Mouse (Mus musculus): ENCODE data around the gene Gm6096.

Gene Gm6096

GRCm38 (mm10) chr7:34230116-34230515 is 20.7 kb upstream of the Gm6096 start, which contains the start of gene Gpi1:
Gene Gpi1, minus strand, starts transcription at chr7:34230336.
- Histone ChIP-seq H3K4me3 (replicated peaks; ENCODE audit: low read length) (peak within 1 kb of the TSS; percentile 95), H3K4me1 (replicated peaks; ENCODE audit: low read depth, low read length) (peaks cover 74% of the 10 kb centered on the region), H3K27me3 (ENCODE audit: insufficient read depth, low read length) (no peaks in the 10 kb centered on the region), H3K9me3 (ENCODE audit: low read length) (no peaks in the 10 kb centered on the region), H3K36me3 (ENCODE audit: insufficient read depth, low read length) (peaks cover 54% of the 10 kb centered on the region)
- TF ChIP-seq POU5F1 (IDR thresholded peaks at IDR 0.05; ENCODE audit: borderline replicate concordance, low read length) = no peak
- no peak for TF ChIP-seq CTCF (conservative IDR thresholded peaks at IDR 0.05; ENCODE audit: low read length)
- no peak for TF ChIP-seq NANOG (IDR thresholded peaks at IDR 0.05; ENCODE audit: borderline replicate concordance, low read length)

GRCm38 (mm10) chr7:34232785-34233725 is 17.8 kb upstream of the Gm6096 start:
- TF ChIP-seq POU5F1 (IDR thresholded peaks at IDR 0.05; ENCODE audit: borderline replicate concordance, low read length) (no peak), CTCF (conservative IDR thresholded peaks at IDR 0.05; ENCODE audit: low read length) (no peak), NANOG (IDR thresholded peaks at IDR 0.05; ENCODE audit: borderline replicate concordance, low read length) (no peak)
- Histone ChIP-seq H3K36me3 (ENCODE audit: insufficient read depth, low read length) (peaks cover 46% of the 10 kb centered on the region), H3K27me3 (ENCODE audit: insufficient read depth, low read length) (no peaks in the 10 kb centered on the region), H3K9me3 (ENCODE audit: low read length) (no peaks in the 10 kb centered on the region), H3K4me3 (replicated peaks; ENCODE audit: low read length) (peak overlapping the region; percentile 86), H3K4me1 (replicated peaks; ENCODE audit: low read depth, low read length) (peaks cover 64% of the 10 kb centered on the region)

- peaks cover 47% of the 10 kb centered on the region for H3K36me3 ChIP-seq (ENCODE audit: insufficient read depth, low read length)
- TF ChIP-seq NANOG (IDR thresholded peaks at IDR 0.05; ENCODE audit: borderline replicate concordance, low read length) = no peak
- TF ChIP-seq CTCF (conservative IDR thresholded peaks at IDR 0.05; ENCODE audit: low read length) = no peak
- TF ChIP-seq POU5F1 (IDR thresholded peaks at IDR 0.05; ENCODE audit: borderline replicate concordance, low read length) = no peak
- H3K27me3 ChIP-seq (ENCODE audit: insufficient read depth, low read length) = no peaks in the 10 kb centered on the region
- H3K4me3 ChIP-seq (replicated peaks; ENCODE audit: low read length) = peak overlapping the region; percentile 86
- H3K4me1 ChIP-seq (replicated peaks; ENCODE audit: low read depth, low read length) = peaks cover 56% of the 10 kb centered on the region
- no peaks in the 10 kb centered on the region for H3K9me3 ChIP-seq (ENCODE audit: low read length)
These were observed 16.8 kb upstream of the Gm6096 start for GRCm38 (mm10) chr7:34233909-34234609.

GRCm38 (mm10) chr7:34234610-34235561 is 16.0 kb upstream of the Gm6096 start:
- Histone ChIP-seq H3K27me3 (ENCODE audit: insufficient read depth, low read length) (no peaks in the 10 kb centered on the region), H3K36me3 (ENCODE audit: insufficient read depth, low read length) (peaks cover 49% of the 10 kb centered on the region), H3K4me1 (replicated peaks; ENCODE audit: low read depth, low read length) (peaks cover 50% of the 10 kb centered on the region), H3K4me3 (replicated peaks; ENCODE audit: low read length) (peak overlapping the region; percentile 76), H3K9me3 (ENCODE audit: low read length) (no peaks in the 10 kb centered on the region)
- TF ChIP-seq POU5F1 (IDR thresholded peaks at IDR 0.05; ENCODE audit: borderline replicate concordance, low read length) (no peak), CTCF (conservative IDR thresholded peaks at IDR 0.05; ENCODE audit: low read length) (no peak), NANOG (IDR thresholded peaks at IDR 0.05; ENCODE audit: borderline replicate concordance, low read length) (no peak)

- no peak overlapping the region for H3K4me3 ChIP-seq (replicated peaks; ENCODE audit: low read length)
- H3K9me3 ChIP-seq (ENCODE audit: low read length) = no peaks in the 10 kb centered on the region
- H3K36me3 ChIP-seq (ENCODE audit: insufficient read depth, low read length) = peaks cover 56% of the 10 kb centered on the region
- H3K27me3 ChIP-seq (ENCODE audit: insufficient read depth, low read length) = no peaks in the 10 kb centered on the region
- 0 out of 2 replicates have a peak, but pooled peaks have one; percentile 10 for TF ChIP-seq CTCF (conservative IDR thresholded peaks at IDR 0.05; ENCODE audit: low read length)
- no peak for TF ChIP-seq POU5F1 (IDR thresholded peaks at IDR 0.05; ENCODE audit: borderline replicate concordance, low read length)
- H3K4me1 ChIP-seq (replicated peaks; ENCODE audit: low read depth, low read length) = peaks cover 48% of the 10 kb centered on the region
These were observed 15.2 kb upstream of the Gm6096 start for GRCm38 (mm10) chr7:34235602-34236001.

GRCm38 (mm10) chr7:34238086-34238485 is 12.8 kb upstream of the Gm6096 start:
- H3K27me3 ChIP-seq (ENCODE audit: insufficient read depth, low read length) = no peaks in the 10 kb centered on the region
- H3K9me3 ChIP-seq (ENCODE audit: low read length) = no peaks in the 10 kb centered on the region
- peaks cover 38% of the 10 kb centered on the region for H3K4me1 ChIP-seq (replicated peaks; ENCODE audit: low read depth, low read length)
- TF ChIP-seq CTCF (conservative IDR thresholded peaks at IDR 0.05; ENCODE audit: low read length) (no peak), NANOG (IDR thresholded peaks at IDR 0.05; ENCODE audit: borderline replicate concordance, low read length) (no peak)
- H3K4me3 ChIP-seq (replicated peaks; ENCODE audit: low read length) = no peak overlapping the region
- H3K36me3 ChIP-seq (ENCODE audit: insufficient read depth, low read length) = peaks cover 60% of the 10 kb centered on the region

GRCm38 (mm10) chr7:34242176-34242575 is 8.7 kb upstream of the Gm6096 start:
- no peaks in the 10 kb centered on the region for H3K9me3 ChIP-seq (ENCODE audit: low read length)
- no peak for TF ChIP-seq POU5F1 (IDR thresholded peaks at IDR 0.05; ENCODE audit: borderline replicate concordance, low read length)
- H3K4me3 ChIP-seq (replicated peaks; ENCODE audit: low read length) = peak overlapping the region; percentile 69
- no peaks in the 10 kb centered on the region for H3K27me3 ChIP-seq (ENCODE audit: insufficient read depth, low read length)
- peaks cover 16% of the 10 kb centered on the region for H3K4me1 ChIP-seq (replicated peaks; ENCODE audit: low read depth, low read length)
- H3K36me3 ChIP-seq (ENCODE audit: insufficient read depth, low read length) = peaks cover 75% of the 10 kb centered on the region

All from E14TG2a.4 (cell line).